Mouse (Mus musculus): ENCODE results near the gene P2ry6. TPM values are rescaled to one million over a fixed set of nuclear protein-coding genes. Genes with fewer than 3 reads are reported as not detected.

The P2ry6 gene
- polyA plus RNA-seq (2016; fragmentation: Nextera tagmentation; extraction: Ambion mirVana), result 1.9 and 2.7 TPM in 2 replicates

DNA sequence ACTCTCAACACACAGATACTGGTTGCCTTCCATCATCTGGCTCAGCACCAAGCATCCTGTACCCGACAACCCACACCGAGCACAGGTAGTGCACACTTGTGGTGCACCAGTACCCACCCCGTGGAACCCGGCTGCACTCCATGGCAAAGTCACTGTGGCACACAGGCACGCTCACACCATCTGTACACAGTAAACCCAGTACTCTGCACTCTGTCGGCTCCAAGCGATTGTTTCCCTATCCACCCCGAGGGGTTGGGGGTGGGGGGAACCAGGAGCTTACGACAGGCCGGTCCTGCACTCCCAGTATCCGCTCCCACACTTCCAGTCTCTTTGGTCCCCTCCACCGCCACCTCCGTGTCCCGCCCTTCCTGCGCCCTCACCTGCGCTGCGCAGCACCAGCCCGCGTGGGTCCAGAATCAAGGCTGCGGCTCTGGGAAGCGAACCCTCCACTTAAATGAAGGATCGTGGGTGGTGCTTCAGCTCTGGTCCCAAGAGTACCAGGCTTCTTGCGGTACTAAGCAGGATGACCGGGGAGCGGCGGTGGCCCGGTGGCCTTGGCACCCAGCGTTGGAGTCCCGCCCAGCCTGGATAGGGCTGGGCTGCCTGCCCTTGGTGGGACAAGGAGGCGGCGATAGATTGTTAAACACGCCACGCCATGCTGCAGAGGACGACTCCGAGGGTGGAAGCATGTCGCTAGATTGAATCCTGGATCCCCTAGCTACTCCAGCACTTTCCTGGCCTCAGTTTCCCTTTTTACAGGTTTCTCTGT lies at the start of gene P2ry6:
P2ry6 (minus strand) TSS at position 515 of the 769 bp plus-strand sequence.
- H3K36me3 ChIP-seq (replicated peaks), result no peaks in the 10 kb centered on the region
- peak within 1 kb of the TSS; percentile 31 for H3K4me3 ChIP-seq (replicated peaks)
- no peak within 1 kb of the TSS for H3K27ac ChIP-seq
- 4% methylated on average over 36 of the region's 36 CpGs for WGBS
- H3K4me2 ChIP-seq, result peak within 1 kb of the TSS; percentile 54
- 0 out of 2 replicates have a peak, but pooled peaks have one; percentile 23 for ATAC-seq (ENCODE audit: low FRiP score)
- peaks cover 42% of the 10 kb centered on the region for H3K27me3 ChIP-seq
- H3K9ac ChIP-seq, result no peak within 1 kb of the TSS; the same call in 1 of the 2 replicates
- H3K9me3 ChIP-seq, result no peaks in the 10 kb centered on the region
- H3K4me1 ChIP-seq, result peaks cover 7% of the 10 kb centered on the region

DNA sequence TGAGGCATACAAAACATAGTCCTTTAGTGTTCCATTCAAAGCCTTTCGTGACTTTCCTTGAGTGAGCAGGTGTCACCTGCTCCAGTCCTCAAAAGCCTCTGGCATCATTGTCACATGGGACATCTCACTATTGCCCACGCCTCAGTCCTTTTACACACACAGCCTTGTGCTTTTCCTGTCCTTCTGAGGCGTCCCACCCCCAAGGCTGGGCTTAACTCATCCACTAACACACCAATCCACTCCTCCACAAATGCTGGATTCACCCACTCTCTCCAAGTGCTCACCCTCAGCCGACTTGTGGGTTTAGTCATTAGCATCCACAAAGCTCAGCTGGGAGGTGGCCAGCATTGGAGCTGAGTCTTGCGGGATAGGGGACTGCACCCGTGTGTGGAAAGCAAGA lies 43.0 kb upstream of the P2ry6 start:
- Histone ChIP-seq H3K27ac (no peak overlapping the region), H3K4me1 (peaks cover 8% of the 10 kb centered on the region), H3K9ac (no peak overlapping the region), H3K4me3 (replicated peaks) (no peak overlapping the region), H3K27me3 (peaks cover 30% of the 10 kb centered on the region), H3K9me3 (no peaks in the 10 kb centered on the region), H3K36me3 (replicated peaks) (no peaks in the 10 kb centered on the region), H3K4me2 (no peak overlapping the region)
- no peak for ATAC-seq (ENCODE audit: low FRiP score)
- WGBS, result 69% methylated on average over 6 of the region's 6 CpGs

DNA sequence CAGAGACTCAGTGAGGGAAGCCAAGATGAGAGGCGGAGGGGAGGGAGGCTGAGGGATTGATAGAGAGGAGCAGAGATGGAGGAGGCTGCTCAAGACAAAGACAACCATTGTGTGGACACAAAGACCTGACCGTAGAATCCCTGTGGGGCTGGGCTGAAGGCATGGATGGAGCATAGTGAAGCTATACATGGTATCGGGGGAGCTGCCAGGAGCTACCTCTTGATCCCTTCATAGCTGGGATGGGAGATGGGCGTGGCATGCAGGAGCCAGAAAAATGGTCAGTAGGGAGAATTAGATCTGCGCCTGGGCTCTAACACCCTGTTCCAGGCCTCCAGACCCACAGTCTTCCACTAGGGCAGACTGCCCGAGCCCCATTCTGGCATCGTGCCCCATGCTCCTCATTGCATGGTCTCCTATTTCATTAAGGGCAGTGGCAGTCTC lies 42.6 kb upstream of the P2ry6 start:
- Histone ChIP-seq H3K9ac (no peak overlapping the region), H3K4me2 (no peak overlapping the region), H3K4me3 (replicated peaks) (no peak overlapping the region), H3K27ac (no peak overlapping the region), H3K27me3 (peaks cover 35% of the 10 kb centered on the region), H3K9me3 (no peaks in the 10 kb centered on the region), H3K36me3 (replicated peaks) (no peaks in the 10 kb centered on the region), H3K4me1 (peaks cover 11% of the 10 kb centered on the region)
- ATAC-seq (ENCODE audit: low FRiP score), result no peak
- 60% methylated on average over 7 of the region's 7 CpGs for WGBS

GRCm38 (mm10) chr7:101014985-101015384 lies 40.5 kb upstream of the P2ry6 start:
- Histone ChIP-seq H3K36me3 (replicated peaks) (no peaks in the 10 kb centered on the region), H3K27me3 (peaks cover 55% of the 10 kb centered on the region)
- no peak for ATAC-seq (ENCODE audit: low FRiP score)

DNA sequence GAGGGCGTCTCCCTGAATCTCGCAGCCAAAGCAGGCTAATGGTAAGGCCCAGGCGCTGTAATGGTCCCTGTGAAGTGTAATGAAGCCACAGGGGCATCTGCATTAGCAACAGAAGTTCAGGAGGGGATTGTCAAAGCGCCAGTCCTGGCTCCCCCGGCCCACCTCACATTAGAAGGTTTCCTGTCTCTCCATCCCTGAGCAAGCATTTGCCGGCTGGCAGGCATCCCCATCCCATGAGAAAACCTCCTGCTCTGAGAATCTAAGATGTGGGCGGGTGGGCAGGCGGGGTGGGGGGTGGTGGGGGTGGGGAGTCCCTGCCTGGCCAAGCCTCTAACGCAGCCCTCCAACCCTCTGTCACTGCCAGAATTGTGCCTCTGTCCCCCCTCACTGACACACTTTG lies 39.6 kb upstream of the P2ry6 start:
- Histone ChIP-seq H3K4me1 (peaks cover 19% of the 10 kb centered on the region), H3K4me3 (replicated peaks) (no peak overlapping the region), H3K27me3 (peaks cover 64% of the 10 kb centered on the region), H3K4me2 (no peak overlapping the region), H3K9me3 (no peaks in the 10 kb centered on the region), H3K9ac (no peak overlapping the region), H3K27ac (no peak overlapping the region), H3K36me3 (replicated peaks) (no peaks in the 10 kb centered on the region)
- 30% methylated on average over 9 of the region's 9 CpGs for WGBS
- no peak for ATAC-seq (ENCODE audit: low FRiP score)

More at GRCm38 (mm10) chr7:101014985-101015384, 40.5 kb upstream of the P2ry6 start:
- H3K9ac ChIP-seq, result no peak overlapping the region
- 64% methylated on average over 1 of the region's 1 CpGs for WGBS
- no peak overlapping the region for H3K27ac ChIP-seq
- no peak overlapping the region for H3K4me3 ChIP-seq (replicated peaks)
- H3K9me3 ChIP-seq, result no peaks in the 10 kb centered on the region
- no peak overlapping the region for H3K4me2 ChIP-seq
- H3K4me1 ChIP-seq, result peaks cover 19% of the 10 kb centered on the region

DNA sequence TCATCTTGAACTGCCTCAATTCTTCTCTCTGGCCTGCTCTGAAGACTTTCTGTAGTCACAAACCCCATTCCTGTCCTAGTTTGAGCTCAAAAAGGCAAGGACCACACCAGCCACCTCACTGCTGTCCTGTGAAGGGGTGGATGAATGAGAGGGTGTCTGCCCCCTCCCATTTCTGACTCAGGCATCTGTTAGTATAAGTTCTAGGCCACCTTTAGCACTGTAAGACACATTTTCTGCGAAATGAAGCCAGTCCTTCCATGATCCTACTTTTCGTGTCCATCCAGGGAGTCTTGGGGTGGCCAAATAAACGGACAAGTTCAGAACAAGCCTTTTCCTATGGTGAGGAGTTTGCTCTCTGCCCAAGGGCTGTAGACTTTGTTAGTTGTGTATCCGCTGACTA lies 38.1 kb upstream of the P2ry6 start, which contains the start of gene P2ry2:
P2ry2 (minus strand) TSS at position 326 of the 400 bp plus-strand sequence.
- Histone ChIP-seq H3K27ac (no peak within 1 kb of the TSS), H3K4me3 (replicated peaks) (peak within 1 kb of the TSS; percentile 52)
- WGBS, result 63% methylated on average over 4 of the region's 4 CpGs

GRCm38 (mm10) chr7:101011681-101012367 lies 37.4 kb upstream of the P2ry6 start:
- H3K27ac ChIP-seq, result no peak overlapping the region
- peak; percentile 89 for ATAC-seq (ENCODE audit: low FRiP score)
- H3K27me3 ChIP-seq, result peaks cover 73% of the 10 kb centered on the region
- peaks cover 12% of the 10 kb centered on the region for H3K4me1 ChIP-seq
- H3K4me3 ChIP-seq (replicated peaks), result peak overlapping the region; percentile 52
- under 1% methylated on average over 53 of the region's 53 CpGs for WGBS
- peak overlapping the region; percentile 98 for H3K4me2 ChIP-seq
- peak overlapping the region; percentile 51 for H3K9ac ChIP-seq
- H3K9me3 ChIP-seq, result no peaks in the 10 kb centered on the region
- H3K36me3 ChIP-seq (replicated peaks), result no peaks in the 10 kb centered on the region

More for the DNA sequence above, 38.1 kb upstream of the P2ry6 start, which contains the start of gene P2ry2:
- Histone ChIP-seq H3K9ac (peak within 1 kb of the TSS; percentile 51), H3K9me3 (no peaks in the 10 kb centered on the region), H3K4me1 (peaks cover 19% of the 10 kb centered on the region), H3K4me2 (peak within 1 kb of the TSS; percentile 98), H3K27me3 (peaks cover 77% of the 10 kb centered on the region), H3K36me3 (replicated peaks) (no peaks in the 10 kb centered on the region)
- no peak for ATAC-seq (ENCODE audit: low FRiP score)

DNA sequence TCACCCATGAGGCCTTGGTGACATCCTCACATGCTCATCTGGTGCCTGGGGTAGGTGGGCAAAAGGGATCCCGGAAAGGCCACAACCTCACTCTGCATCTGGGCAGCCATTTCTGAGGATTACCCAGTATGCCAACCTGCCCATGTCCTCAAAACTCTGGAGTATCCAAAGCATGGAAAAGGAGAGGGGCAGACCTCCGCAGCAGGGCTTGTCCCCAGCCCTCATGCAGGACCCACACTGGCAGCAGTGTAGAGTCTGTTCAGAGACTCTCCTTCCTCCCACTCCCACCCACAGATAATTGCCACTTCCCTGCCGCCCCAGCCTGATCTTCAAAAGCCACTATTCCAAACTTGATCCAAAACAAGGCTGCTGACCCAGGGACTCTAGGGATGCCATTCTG lies 36.3 kb upstream of the P2ry6 start:
- Histone ChIP-seq H3K27me3 (peaks cover 75% of the 10 kb centered on the region), H3K9me3 (no peaks in the 10 kb centered on the region), H3K9ac (no peak overlapping the region), H3K36me3 (replicated peaks) (no peaks in the 10 kb centered on the region), H3K4me3 (replicated peaks) (no peak overlapping the region), H3K27ac (no peak overlapping the region), H3K4me2 (no peak overlapping the region), H3K4me1 (peaks cover 11% of the 10 kb centered on the region)
- 64% methylated on average over 3 of the region's 3 CpGs for WGBS
- no peak for ATAC-seq (ENCODE audit: low FRiP score)

DNA sequence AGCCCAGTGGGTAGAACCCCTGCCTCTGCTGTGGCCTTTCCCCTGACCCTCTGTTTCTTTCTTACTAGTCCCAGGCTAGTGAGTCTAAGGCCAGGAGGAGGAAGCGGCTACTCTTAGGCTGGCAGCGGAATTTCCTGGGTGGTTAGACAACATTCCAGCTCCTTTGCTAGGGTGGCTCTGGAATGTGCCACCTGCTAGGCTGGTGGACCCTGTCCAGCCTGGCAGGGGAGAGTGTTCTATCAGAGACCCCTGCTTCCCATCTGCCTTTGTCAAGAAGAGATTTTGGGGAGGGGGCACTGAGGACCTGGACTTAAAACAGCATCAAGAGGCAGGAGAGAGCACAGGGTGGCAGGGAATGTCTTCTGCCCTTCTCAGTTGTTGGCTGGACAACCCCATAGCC lies 31.8 kb upstream of the P2ry6 start:
- no peak overlapping the region for H3K4me3 ChIP-seq (replicated peaks)
- H3K4me1 ChIP-seq, result no peaks in the 10 kb centered on the region
- H3K27ac ChIP-seq, result no peak overlapping the region
- ATAC-seq (ENCODE audit: low FRiP score), result no peak
- no peak overlapping the region for H3K4me2 ChIP-seq
- 70% methylated on average over 2 of the region's 2 CpGs for WGBS
- peaks cover 36% of the 10 kb centered on the region for H3K27me3 ChIP-seq
- no peaks in the 10 kb centered on the region for H3K36me3 ChIP-seq (replicated peaks)
- no peak overlapping the region for H3K9ac ChIP-seq
- H3K9me3 ChIP-seq, result no peaks in the 10 kb centered on the region

DNA sequence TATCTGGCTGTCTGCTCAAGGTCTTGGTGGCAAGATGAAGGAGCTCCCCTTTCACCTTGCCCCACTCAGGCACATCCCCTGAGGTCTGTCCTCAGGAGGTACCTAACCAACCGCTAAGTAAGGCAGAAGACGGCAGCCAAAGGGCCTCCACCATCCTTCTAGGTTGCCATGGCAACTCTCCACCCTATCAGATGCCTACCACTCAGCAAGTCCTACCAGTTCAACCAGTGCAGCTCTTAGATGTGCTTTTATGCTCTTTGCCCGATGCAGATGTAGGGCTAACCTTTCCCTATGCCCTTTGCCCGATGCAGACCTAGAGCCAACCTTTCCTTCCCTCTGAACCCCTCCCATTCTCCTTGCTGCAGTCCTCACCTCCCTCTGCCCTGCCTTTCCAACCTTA lies 30.7 kb upstream of the P2ry6 start:
- Histone ChIP-seq H3K4me3 (replicated peaks) (no peak overlapping the region), H3K9ac (no peak overlapping the region), H3K36me3 (replicated peaks) (no peaks in the 10 kb centered on the region), H3K27me3 (peaks cover 25% of the 10 kb centered on the region), H3K9me3 (no peaks in the 10 kb centered on the region), H3K27ac (no peak overlapping the region), H3K4me1 (no peaks in the 10 kb centered on the region), H3K4me2 (no peak overlapping the region)
- ATAC-seq (ENCODE audit: low FRiP score), result no peak
- 59% methylated on average over 4 of the region's 4 CpGs for WGBS

DNA sequence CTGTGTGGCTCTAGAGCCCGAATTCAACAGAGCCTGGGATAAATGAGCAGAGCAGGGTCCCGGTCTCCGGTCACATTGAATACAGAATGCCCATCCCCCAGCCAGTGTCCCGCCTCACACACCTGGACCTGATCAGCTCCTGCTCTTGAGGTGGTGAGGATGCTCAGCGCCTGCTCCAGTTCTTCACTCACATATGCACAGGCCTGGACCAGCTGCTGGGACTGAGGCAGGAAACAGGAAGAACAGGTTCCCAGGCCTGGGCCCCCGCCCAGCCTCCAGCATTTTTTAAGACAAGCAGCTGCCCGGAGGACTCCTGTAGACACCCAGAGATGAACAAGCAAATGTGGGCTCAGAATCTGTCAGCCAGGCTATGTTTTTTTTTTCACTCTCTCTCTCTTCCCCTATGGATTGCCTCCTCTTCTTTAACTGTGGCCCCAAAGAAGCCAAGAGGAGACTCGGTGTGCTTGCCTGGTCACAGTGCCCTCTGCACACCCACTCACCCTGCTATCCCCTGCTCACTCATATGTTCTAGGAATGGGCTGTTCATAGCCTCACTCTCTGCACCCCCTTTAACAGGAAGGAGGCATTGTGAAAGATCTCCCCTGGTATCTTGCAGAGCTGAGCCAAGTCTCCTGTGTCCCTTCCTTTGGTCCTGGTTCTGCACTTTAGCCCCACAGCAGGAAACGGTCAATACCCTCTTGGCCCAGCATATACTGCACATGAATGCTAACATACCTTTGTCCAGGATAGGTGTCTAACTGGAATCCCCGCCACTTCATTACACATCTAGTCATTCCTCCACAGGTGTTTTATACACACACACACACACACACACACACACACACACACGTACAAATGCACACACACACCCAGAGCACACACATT lies 29.2 kb upstream of the P2ry6 start:
- no peaks in the 10 kb centered on the region for H3K36me3 ChIP-seq (replicated peaks)
- ATAC-seq (ENCODE audit: low FRiP score), result no peak
- H3K4me2 ChIP-seq, result no peak overlapping the region
- no peaks in the 10 kb centered on the region for H3K9me3 ChIP-seq
- H3K4me3 ChIP-seq (replicated peaks), result no peak overlapping the region
- H3K27ac ChIP-seq, result no peak overlapping the region
- peaks cover 12% of the 10 kb centered on the region; the same call in 1 of the 2 replicates for H3K27me3 ChIP-seq
- 78% methylated on average over 11 of the region's 11 CpGs for WGBS
- H3K4me1 ChIP-seq, result no peaks in the 10 kb centered on the region
- no peak overlapping the region for H3K9ac ChIP-seq

GRCm38 (mm10) chr7:101002274-101002673 lies 27.8 kb upstream of the P2ry6 start:
- ATAC-seq (ENCODE audit: low FRiP score), result no peak
- H3K27me3 ChIP-seq, result 0 out of 2 replicates have a peak, but pooled peaks cover 2% of the 10 kb centered on the region
- H3K27ac ChIP-seq, result no peak overlapping the region
- WGBS, result 85% methylated on average over 6 of the region's 6 CpGs
- no peak overlapping the region for H3K9ac ChIP-seq
- no peak overlapping the region for H3K4me3 ChIP-seq (replicated peaks)
- no peaks in the 10 kb centered on the region for H3K36me3 ChIP-seq (replicated peaks)
- H3K4me1 ChIP-seq, result no peaks in the 10 kb centered on the region
- no peak overlapping the region for H3K4me2 ChIP-seq
- H3K9me3 ChIP-seq, result no peaks in the 10 kb centered on the region
